Mouse (Mus musculus): ENCODE measurements around the gene Sgms1.

DNA sequence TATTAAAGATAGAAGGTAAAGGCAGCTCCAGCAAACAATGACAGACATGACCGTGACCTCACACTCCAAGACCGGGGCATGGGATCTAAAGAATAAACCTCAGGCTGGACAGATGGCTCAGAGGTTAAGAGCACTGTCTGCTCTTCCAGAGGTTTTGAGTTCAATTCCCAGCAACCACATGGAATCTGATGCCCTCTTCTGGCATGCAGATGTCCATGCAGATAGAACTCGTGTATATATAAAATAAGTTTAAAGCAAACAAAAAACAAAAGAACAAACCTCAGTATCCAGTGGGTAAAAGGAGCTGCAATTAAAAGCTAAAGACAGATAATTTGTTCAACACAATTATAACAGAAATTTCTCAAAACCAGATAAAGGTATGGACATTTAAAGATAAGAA, 290.9 kb downstream of the Sgms1 start:
- TF ChIP-seq GATA1 (IDR thresholded peaks at IDR 0.05; ENCODE audit: borderline replicate concordance, low read length) (no peak), FLI1 (IDR thresholded peaks at IDR 0.05; ENCODE audit: low read length) (no peak)
